Mouse (Mus musculus): ENCODE results near the gene Nr5a1.
A peak's percentile ranks its signal among the peaks of the same experiment; 100 is the strongest.

Nr5a1 gene

DNA sequence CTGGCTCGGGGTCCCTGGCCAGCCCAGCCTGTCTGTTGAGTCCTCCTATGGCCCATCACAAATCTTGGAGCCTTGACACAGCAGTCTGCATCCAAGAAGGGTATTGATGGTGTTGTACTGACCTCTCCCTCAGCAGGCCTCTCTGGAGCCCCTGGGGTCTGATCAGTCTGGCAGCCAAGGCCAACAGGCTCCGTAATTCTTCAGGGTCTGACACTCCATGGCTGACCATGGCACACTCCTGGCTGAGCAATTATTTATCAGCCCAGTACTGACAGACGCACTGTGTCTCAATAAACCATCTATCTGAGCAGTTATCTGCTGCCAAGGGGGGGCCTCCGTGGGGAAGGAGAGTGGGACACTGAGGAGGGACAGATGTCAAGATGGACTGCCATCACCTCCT lies 9.3 kb downstream of the Nr5a1 start:
- DNase-seq (ENCODE audit: low spot score in 2 of 2) = no peak

DNA sequence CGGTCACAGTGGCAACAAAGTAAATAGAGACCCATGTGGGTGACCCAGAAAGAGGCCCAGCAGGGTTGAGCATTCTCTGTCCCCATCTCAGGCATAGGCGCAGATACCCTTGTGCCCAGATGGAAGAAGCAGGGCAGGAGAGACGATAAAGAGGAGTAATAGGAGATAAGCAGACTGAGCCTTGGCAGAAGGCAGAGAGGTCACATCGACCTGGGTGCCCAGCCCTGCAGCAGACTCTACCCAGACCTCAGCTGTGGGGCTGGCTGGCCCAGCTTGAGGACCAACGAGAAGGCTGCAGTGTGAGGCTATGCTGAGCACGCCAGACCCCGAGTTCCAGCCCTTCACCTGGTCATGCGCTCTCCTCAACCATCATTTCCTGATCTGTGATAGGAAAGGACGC lies 10.0 kb downstream of the Nr5a1 start:
- no peak for DNase-seq (ENCODE audit: low spot score in 2 of 2)

DNA sequence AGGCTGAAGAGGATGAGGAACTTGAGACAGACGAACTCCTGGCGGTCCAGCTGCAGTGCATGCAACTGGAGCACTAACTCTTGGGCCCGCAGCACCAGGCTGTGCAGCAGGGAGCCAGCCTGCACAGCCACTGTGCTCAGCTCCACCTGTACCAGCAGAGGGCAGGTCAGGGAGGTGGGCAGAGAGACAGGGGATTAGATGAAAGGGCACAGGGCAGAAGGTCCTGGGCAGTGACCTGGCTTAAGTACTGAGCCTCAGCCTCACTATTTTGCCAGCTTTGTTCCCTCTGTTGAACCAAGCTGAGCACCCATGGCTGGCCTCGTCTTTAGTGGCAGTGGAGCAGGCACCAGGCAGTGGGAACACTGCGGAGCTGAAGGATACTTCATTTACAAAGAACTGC lies 14.2 kb downstream of the Nr5a1 start:
- no peak for DNase-seq (ENCODE audit: low spot score in 2 of 2)

DNA sequence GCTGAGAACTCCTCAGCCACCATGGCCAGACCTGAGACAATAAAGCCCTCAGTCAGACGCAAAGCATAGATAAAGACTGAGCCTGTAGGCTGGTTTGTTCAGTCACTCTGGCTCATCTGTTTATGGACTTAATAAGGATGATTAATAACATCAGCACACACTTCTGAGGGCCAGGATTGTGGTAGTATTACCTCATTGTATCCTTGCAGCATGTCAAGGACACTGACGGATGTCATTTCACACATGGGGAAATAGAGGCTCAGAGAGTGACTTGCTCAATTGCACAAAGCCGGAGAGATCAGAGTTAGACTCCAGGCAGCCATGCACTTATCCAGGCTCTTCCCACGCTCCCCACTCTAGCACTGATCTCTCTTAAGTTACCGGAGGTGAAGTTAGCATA lies 15.7 kb downstream of the Nr5a1 start:
- no peak for DNase-seq (ENCODE audit: low spot score in 2 of 2)

DNA sequence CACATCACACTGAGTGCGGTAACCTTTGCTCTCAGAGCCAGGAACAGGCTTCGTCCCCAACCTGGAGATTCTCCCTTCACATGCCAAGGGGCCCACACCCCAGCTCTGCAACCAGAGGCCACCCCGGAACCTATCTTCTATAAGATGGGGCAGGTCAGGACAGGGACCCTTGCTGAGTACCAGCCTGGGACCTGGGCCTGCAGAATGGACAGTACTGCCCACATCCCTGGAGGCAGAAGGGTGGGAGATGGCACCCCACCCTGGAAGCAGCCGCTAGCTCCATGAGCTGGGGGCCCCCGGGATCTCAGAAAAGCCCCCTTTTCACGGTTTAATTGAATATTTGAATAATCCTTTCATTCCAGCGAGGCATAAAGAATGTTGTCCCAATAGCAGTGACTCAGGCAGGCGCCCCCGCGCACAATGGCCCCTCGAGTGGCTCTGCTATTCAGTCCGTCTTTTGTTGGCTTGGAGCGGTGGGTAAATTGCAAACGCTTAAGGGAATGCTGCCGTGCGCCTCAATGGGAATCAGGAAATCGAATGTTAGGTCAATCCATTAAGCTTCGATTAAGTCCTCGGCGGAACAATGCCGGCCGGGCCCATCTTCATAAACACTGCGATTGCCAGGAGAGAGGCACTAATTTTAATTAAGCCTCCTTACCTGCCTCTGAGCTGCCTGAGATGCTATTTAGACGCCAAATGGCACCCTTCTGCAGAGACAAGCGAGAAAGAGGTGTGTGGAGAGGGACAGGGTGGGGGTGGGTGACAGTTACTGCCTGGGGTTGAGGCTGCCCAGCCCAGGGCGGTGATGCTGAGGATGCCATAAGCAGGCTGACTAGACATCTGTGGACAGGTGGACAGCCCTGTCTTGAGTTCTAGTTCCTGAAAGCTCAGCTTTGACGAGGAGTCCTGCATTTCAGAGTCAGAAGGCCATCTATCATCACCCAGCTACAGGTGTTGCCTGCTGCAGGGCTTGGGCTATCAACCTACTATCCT lies 16.9 kb downstream of the Nr5a1 start:
- no peak for DNase-seq (ENCODE audit: low spot score in 2 of 2)

DNA sequence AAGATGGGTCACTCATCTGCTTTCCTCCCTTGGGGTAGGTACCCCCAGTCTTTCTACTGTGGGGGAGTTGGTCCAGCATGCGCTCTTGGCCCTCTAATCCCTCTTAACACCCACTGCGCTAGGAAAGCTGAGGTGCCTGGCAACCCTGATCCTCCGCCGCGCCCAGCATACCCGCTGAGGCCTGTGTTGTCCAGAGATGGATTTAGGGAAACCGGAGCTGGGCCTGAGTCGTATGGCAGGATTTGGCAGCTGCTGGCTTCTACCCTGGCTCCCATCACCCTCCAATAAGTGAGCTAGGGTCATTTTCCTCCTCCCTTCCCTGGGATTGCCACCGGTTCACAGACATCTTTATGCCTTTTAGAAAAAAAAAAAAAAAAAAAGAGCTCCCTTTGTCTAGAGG lies 18.6 kb downstream of the Nr5a1 start:
- DNase-seq (ENCODE audit: low spot score in 2 of 2) = no peak

DNA sequence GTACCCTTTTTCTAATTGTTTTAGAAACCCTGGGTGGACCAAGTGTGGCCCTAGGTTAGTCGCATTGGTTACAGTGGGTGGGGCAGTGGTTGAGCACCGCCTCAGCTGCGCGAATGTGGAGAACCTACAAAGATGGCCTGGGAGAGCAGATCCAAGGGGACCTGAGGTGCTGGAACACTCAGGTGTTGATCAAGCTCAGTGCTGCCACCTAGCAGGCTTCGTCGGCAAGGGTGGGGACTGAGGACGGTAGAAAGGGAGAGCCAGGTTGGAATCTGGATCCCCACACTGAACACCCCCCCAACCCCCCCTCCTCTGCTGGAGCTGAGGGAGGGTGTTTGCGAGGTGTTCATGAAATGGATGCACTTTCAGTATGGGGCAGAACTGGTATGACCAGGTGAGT lies 22.8 kb downstream of the Nr5a1 start:
- DNase-seq (ENCODE audit: low spot score in 2 of 2) = peak in 1 of 2 experiments; percentile 12

DNA sequence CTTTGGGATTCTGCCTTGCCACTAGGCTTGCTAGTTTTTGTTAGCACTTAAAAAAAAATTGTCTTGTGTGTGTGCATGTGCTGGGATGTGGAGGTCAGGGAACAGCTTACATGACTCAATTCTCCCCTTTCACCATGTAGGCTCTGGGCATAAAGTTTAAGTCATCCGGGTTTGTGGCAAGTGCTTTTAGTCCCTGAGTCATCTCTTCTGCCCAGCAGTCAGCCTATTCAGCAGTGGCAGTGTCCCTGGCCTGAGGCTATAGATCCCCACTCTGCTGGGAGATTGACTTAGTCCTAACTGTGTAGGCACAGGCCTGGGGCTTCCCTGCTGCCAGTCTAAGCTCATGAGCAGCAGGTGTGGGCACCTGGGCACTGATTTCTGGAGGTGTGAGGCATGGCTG lies 24.5 kb downstream of the Nr5a1 start:
- DNase-seq (ENCODE audit: low spot score in 2 of 2) = no peak

DNA sequence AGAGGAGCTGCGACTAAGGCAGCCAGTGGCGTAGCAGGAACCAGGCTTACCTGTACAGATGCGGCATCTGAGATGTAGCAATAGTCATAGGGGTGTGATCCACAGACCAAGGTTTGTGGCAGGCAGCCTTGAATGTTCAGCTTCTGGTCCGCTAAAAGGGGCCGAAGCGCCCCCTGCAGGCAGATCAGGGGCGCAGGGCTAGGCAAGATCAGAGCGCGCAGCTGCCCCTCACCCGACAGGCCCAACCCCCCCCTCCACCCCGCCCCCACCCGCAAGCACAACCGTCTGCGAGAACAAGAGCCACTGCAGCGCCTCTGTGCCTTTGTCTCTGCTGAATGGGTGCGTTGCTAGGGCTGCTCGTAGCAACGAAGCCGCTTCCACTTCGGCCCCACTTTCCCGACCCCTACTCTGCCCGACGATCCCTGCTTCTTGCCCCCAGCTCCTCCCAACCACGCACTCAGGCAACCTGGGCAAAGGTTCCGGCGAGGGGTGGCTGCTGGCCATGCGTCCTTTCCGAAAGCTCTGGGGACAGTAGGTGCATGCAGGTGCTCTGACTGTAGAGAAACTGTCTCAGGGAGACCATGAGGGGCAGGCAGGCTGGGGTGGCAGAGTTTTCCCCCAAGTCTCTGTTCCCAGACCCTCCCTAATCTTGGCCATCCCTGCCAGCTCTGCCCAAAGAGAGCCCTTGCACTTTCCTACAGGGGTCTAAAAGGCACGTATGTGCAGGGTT lies 25.4 kb downstream of the Nr5a1 start:
- no peak for DNase-seq (ENCODE audit: low spot score in 2 of 2)

DNA sequence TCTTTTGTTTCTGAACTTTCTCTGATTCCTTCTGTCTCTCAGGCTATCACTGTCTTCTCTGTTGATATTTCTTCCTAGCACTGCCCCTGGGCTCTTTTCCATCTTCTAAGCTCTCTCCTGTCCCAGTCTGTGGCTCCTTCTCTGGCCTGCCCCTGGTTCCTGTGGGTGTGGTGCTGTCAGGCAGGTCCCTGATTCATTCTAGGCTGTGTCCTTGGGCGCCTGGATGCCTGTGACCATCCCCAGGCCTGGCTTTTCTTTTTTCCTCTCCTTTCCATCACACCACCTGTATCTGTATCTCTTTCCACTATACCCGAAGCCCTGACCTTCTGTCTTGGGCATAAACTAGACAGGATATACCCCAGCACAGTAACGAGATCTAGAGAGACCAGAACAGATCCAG lies 28.6 kb downstream of the Nr5a1 start:
- DNase-seq (ENCODE audit: low spot score in 2 of 2) = no peak

DNA sequence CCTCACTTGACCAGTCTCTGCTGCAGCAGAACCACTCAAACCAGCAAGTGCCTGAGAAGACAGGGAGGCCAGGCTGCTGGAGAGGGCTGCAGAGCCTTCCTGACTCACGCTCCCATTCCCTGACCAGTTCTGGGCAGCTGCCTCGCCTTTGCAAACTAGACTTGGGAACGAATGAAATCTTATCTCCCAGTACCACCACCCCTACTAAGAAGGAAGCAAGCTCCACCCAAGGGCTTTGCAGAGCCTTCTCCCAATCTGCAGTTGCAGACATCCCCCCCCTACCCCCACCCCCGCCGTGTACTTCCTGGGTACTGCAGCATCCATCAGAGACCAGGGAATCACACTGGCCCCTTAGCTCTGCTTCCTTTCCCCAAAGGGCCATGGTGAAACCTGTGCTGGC lies 31.3 kb downstream of the Nr5a1 start:
- no peak for DNase-seq (ENCODE audit: low spot score in 2 of 2)

DNA sequence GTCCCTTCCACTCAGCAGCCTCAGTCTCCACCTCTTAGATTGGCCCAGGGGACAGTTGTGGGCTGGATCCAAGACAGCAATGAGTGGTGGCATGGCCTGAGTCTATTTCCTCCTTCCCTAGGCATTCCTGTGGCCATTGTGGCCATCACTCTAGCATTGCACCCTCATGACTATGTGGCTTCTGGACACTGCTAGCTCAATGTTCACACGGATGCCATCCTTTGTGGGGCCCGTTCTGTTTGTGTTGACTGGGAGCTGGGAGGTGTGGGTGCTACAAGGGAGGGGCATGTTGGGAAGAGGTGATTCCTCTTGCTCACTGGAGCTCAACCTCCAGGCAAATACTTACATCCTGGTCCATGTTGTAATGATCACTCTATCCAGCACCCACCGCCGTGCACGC lies 32.1 kb downstream of the Nr5a1 start:
- no peak for DNase-seq (ENCODE audit: low spot score in 2 of 2)

DNA sequence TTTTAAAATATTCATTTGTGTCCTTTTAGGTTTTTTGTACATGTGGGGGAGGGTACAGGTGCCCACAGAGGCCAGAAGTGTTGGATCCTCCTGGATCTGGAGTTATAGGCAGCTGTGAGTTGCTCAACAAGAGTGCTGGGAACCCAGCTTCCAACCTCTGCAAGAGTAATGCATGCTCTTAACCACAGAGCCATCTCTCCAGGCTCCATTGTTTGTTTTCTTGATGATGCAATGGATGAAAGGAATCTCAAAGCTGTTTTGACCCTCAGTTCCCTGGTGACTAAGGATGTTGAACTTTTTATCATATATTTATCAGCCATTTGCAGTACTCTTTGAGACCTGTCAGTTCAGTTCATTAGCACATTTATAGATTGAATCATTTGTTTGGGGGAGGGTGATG lies 35.4 kb downstream of the Nr5a1 start:
- no peak for DNase-seq (ENCODE audit: low spot score in 2 of 2)

DNA sequence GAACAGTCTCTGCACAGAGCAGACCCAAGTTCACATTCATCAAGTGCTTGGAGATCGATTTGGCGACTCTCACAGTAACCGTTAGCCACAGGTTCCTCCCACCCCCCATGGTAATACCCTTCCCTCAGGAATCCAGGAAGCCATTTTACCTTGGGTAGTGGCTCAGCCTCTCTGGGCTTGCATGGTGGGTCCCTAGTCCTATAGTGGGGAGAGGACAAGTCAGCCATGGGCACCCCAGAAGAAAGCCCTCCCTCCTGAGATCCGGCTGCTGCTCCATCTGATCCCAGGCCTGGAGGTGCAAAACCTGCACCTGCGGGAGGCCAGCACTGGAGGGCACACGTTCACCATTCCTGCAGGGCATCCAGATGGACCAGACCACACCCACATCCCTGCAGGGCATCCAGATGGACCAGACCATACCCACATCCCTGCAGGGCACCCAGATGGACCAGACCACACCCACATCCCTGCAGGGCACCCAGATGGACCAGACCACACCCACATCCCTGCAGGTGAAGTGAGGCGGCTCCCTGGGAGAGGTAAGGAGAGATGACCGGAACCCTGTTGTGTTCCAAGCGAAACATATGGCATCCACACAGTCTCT lies 38.9 kb downstream of the Nr5a1 start:
- no peak for DNase-seq (ENCODE audit: low spot score in 2 of 2)

DNA sequence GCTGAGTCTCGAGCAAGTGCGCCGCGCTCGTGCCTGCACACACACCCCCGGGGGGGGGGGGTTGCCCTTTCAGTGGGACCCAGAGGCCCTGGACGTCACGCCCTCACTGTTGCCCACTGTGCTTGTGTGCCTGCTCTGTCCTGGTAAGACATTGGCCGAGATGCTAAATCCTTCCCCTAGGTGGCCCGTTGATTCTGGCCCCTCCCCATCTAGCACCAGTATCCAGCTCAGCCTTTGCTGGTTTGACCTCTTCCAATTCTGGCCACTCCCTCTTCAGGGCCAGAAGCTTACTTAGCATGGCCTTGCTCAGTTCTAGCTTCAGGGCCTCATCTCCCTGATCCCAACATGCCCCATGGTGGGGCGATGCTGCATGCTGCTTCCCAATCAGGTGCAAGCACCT lies 41.8 kb downstream of the Nr5a1 start:
- no peak for DNase-seq (ENCODE audit: low spot score in 2 of 2)

DNA sequence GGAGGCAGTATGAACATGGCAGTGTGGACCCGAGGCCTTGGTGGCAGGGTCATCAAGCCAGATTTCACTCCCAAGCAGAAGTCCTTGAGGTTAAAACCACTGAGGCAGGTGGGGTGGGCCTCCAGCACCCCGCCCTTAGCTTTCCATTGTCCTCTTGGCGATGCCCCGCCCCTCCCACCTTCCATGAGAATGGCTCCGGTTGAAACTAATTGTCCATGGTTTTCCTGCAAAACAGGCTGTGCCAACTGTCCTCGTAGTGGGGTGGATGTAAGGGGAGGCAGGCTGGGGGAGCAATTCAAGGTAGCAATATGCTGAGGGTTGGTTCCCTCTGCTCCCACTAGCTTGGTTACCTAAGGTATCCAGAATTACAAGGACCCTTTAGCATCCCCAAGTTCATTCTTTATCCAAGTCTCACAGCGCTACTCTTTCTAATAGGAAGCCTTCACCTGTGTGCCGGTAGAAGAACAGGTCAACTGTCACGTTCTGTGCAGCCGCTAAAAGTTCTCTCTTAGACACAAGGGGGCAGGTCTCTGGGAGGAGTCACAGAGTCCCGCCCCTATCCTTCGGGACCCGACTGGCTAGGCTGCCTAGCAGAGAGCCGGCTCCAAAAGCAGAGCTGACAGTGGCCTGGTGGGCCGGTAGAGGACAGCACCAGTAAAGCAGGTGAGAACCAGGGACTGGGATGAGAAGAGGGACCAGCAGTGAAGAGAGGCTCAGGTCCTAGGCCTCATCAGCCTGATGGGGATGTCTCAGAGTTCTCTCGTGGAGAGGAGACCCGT lies 45.4 kb downstream of the Nr5a1 start:
- no peak for DNase-seq (ENCODE audit: low spot score in 2 of 2)

DNA sequence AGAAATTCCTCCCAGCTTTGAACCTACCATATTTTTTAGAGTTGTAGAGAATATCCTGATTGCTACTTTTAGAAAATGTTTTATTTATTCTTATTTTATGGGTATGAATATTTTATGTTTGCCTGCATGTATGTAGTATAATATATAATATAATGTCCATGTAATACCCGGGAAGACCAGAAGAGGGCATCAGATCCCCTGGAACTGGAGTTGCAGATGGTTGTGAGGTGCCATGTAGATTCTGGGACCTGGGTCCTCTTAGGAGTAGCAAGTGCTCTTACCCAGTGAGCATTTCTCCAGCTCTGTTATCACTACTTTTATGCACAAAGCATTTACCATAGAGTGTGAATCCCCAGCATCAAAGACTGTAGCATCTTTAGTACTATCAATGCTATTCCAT lies 52.9 kb downstream of the Nr5a1 start:
- DNase-seq (ENCODE audit: low spot score in 2 of 2) = no peak

DNA sequence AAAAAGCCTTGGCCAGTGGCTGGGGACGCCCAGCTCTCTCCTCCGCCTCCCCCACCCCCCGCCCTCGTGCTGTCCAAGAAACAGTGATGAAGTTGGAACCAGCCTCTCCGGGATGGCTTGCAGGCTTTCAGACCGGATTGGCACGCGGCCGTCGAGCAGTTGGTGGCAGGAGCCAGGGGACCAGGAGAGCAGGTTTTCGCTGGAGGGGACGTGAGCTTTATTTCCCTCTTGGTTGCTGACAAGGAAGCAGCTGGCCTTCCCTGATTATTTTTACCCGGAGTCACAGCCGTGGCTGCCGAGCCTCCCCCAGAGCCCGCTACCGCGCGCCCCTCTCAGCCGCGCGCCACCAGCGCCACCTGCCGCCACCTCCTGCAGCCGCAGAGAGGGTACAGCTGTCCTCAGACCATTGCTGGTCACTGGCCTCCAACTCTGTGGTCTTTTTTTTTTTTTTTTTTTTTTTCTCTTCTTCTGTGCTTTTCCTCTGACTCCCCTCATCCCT lies 56.0 kb downstream of the Nr5a1 start:
- peak; percentile 15 to 25 for DNase-seq (ENCODE audit: low spot score in 2 of 2)

DNA sequence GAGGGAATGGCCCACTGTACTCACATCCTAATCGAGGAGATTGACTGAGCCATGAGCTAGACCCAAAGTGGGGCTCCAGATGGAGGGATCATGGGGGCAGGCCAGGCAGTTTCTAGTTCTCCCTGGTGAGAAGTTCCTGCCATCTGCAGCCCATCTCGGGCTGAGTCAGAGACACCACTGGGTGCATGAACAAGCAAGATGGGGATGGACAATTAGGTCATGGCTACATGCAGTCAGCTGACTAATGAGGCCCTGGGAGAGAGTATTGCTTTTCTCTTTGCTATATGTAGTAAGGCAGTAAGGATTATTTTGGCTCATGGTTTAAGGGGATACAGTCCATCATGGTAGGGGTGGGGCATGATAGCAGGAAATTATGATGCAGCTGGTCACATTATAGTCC lies 60.6 kb downstream of the Nr5a1 start:
- no peak for DNase-seq (ENCODE audit: low spot score in 2 of 2)

DNA sequence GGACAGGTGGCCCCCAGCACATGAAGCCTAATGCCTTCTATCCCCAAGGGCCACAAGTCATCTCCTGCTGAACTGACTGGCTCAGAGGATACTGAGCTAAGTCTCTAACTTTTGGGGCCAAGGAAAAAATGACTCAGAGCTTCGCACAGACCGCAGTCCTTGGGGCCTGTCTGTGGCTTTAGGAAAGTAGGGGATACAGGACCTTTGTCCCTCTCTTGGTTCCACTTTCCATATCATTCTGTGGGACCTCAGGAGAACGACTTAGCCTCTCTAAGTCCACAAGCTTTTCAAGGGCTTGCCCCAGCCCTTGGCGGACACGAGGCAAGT lies 61.1 kb downstream of the Nr5a1 start:
- no peak for DNase-seq (ENCODE audit: low spot score in 2 of 2)

DNA sequence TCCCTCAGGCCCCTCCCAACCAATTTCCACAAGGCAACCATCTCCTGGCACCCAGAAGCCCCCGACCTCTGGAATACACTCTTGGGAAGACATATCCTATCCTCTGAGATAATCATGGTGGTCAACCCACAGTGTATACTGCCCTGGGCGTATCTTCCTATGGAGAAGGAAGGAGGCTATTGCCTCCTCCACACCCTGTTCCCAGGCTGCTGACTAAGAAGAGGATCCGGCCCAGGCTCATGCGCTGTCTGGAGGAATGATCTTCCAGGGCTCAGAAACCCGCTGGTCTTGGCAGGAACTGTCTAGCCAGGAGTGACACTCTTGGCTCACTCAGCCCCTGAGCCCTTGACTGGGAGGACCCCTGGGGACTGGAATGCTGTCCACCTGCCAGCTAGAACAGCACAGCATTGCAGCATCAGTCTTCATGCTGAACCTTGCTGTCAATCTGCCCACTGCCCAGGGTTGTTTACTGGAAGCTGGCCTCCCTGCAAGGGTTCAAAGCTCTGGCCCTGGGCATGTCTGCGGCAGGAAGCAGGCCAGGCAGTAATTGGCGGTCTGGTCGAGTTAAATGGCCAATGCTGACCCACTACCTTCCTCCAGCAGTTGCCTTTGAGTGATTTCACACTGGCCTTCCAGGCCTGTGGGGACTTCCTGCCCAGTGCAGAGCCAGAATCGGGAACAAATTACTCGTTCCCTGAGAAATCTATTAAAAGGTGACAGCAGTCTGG lies 61.6 kb downstream of the Nr5a1 start:
- DNase-seq (ENCODE audit: low spot score in 2 of 2) = no peak
